Mouse (Mus musculus) layer of hippocampus, adult 18-20 months (tissue): ENCODE measurements around the gene Shroom4. TPM values are rescaled to one million over a fixed set of nuclear protein-coding genes. Genes with fewer than 3 reads are reported as not detected.

Experiments used
- DNase-seq, 2 experiments: peaks; one replicate each; pipeline ENCODE4 v3.0.0; 2022; ENCODE audit warnings: low spot score in 2 of 2
- total RNA-seq, 2 experiments: library from RNA; stranded (reverse); gene quantifications; 2 replicates each; pipeline ENCODE4 v1.2.3; 2021

Shroom4 gene
- total RNA-seq, 2 experiments from 2014 or later: 4.5 to 4.8 TPM

DNA sequence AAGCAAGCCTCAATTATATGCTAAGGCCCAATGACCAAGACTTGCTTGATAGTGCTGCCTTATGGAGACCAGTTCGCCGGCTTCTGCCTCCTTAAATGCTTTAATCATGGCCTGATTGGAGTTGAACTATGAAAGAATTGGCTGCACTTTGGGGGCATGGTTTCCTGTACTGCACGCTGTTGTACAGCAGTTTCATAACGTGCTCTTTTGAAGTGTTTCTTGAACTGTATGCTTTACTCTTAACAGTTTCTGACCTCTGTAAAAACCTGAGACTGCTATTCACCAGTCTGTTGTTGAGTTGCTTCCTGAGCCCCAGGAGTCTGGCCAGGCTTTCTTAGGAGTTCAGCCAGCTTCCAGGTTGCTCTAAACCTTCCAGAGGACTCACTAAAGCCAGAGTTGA, 90.8 kb downstream of the Shroom4 start:
- no peak for DNase-seq

DNA sequence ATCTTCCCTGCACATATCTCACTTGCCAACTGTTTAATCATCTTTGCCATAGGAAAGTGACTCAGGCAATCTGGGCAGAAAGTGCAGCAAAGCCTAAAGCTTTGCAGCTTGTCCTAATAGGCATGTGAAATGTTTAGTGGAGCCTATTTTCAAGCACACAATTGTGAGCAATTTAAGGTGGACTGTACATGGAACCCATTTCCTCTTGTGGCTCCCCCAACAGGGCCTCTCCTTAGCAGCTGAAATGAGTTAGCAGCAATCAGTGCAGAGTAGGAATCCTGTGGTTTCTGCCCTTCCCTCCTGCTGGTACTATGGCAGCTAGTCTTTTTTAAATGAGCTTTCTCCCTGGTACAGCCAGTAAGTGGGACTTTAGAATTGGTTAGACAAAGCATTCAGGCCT, 95.8 kb downstream of the Shroom4 start:
- no peak for DNase-seq

DNA sequence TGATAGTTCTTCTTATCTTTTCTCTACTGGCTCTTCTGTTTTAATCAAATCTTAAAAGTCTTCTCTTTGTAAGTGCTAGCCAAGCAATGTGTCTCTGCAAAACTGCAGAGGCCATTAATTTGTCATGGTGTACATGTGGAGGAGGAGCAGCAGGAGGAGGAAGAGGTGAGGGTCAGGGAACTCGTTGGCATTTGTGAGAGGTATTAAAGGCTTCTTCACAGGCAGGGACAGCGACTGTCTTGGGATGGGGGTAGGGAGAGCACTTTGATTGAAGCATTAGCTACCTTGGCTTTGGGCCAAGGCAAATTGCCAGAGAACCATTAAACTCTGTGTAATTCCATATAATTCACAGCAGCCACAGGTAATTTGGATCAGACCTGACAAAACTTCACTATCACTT, 96.7 kb downstream of the Shroom4 start:
- DNase-seq: no peak

DNA sequence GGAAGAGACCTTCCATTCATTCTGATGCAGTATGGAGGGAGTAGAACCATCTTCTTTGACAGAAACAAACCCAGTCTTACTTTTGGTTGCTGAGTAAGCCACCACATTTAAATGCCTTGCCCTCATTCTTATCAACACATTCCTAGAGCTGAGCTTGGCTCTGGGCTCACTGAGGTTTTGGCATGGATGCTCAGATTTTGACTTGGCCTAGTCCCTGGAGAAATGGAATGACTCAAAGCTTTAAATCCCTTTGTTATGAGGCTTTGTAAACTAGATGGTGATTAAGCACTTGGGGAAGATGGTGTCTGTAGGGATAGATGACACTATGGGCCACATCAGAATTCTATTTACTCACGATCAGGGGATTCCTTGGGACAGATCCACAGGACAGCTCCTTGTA, 102.2 kb downstream of the Shroom4 start:
- no peak for DNase-seq

DNA sequence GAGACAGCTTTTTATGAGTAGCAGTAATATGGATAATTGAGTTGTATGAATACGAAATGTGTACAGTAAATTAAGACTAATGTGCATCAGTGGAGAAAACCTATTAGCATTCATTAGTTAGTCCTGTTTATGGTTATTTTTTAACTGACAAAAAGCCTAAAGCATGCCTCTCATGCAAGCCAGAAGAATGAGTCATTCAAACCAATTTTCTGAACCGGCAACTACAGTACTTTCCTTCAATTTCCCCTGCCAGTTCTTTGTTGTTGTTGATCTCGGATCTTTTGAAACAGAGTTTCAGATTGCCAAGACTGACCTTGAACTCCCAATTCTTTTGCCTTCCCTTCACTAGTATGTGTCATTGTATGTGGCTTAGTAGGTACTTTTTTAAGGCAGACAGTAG, 117.6 kb downstream of the Shroom4 start:
- no peak for DNase-seq

DNA sequence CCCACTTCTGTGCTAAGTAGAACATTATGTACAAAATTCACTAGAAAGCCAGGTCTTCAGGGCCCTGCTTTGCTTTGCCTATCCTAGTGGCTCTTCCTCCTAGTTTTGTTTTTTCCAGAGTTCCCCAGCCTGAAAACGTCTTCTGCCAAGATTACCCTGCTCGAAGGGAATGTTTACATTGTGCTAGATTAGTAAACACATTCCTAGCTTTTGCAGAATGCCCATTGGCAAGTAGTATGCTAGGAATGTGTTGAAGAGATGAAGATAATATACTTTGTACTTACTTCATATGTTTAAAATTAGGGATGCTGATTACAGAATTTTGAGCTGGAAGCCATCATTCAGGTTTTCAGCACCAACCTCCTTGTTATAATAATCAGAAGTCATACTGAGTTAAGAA, 118.8 kb downstream of the Shroom4 start:
- DNase-seq: no peak

DNA sequence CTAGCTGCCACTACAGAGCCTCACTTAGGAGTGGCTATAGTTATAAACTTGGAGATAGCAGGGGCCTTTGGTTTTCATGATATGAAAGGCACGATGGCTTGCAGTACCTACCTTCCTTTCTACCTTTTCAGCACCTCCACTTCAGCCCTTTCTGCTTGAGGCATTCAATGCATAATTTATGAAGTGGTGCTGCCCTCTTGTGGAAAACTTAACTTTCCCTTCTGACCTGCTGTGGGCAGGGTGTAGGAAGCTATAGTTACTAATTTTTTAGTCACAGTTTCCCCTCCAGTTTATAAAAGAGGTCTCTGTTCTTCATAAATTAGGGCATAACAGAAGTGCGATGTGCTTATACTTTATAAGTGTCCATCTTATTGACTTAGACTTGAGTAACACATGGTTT, 123.3 kb downstream of the Shroom4 start:
- peak in 1 of 2 experiments; percentile 2 for DNase-seq

DNA sequence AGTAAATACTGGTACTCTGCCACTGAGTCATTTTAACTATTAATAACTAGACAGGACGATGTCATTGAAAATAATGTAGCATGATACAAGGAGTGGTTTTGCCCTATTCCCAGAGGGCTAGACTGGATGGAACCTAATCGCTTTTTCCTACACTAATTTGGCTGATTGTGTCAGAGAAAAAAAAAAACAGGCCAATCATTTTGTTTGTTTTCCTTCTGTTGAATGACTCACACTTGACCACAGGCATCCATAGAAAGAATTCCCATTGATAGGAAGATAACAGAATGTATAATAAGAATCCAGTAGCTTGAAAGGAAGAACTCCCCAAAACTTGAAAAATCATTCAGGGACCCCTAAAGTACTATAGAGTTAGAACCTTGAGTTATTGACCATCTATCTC, 137.0 kb downstream of the Shroom4 start:
- DNase-seq: no peak

DNA sequence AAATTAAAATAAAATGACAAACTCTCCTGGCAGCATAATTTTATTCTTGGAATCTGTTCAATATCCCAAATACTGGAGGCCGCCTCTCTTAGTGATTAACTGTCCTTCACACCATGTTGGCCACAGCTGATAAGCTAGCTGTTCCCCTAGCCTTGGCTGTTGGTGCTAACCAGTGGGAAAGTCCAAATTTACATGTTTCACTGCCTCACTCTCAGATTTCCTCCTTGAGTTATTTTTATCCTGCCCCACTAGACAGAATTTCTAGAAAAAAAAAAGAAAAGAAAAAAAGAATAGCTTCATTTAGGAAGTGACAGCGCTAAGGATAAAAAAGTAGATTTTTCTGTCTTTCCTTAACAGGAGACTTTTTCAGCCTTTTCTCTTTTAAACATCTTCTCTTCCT, 138.0 kb downstream of the Shroom4 start:
- DNase-seq: no peak

DNA sequence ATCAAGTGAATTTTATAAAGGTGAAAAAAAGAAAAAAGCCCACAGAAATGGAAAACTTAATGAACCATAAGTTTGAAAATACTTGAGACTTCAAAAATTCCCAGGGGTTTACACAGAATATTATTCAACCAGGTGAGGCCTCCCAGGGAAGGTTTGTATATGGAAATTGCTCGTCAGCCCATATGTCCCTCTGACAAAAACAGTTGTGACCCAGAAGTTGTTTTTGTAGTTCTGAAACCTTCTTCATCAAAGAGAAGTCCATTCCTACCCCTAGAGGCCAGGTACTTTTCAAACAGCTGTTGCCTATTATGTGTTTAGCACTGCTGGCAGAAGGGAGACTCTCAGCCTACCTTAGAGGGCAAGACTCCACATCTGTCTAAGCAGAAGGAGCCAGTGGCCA, 165.4 kb downstream of the Shroom4 start:
- DNase-seq: no peak

DNA sequence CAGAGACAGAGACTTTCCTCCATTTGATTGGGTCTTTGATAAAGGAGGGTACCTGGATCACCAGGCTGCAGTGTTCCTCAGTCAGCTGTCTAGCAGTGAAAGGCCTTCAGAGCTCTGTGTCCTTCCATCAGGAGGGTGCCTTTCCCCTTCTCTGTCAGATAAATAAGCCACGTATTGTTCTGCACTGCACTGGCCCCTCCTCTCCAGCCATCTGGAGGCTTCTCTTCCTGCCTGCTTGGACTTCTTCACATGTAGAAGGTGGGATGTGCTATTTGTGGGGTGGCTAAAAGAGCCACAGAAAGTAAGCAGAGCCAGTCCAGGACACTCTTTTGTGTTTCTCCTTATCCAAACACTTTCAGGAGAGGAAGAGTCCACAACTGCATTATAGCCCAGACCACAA, 174.9 kb downstream of the Shroom4 start:
- DNase-seq: no peak

DNA sequence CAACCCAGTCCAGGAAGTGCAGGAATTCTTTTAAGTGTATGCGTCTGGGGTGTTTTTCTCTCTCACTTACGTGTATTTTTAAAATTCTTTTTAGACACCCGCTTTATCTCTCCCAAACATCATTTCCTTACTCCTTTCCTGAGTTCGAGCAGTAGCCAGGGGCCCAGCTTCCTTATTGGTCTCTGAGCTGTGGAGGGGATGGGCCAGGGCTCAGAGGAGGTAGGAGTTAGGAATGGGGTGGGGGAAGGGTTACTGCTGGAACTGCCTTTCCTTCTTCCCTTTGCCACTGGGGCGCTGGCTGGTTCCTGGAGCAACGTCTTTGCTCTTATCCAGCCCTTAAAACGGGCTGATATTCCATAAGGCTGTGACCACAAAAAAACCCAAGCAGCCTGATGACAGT, 177.3 kb downstream of the Shroom4 start:
- no peak for DNase-seq

DNA sequence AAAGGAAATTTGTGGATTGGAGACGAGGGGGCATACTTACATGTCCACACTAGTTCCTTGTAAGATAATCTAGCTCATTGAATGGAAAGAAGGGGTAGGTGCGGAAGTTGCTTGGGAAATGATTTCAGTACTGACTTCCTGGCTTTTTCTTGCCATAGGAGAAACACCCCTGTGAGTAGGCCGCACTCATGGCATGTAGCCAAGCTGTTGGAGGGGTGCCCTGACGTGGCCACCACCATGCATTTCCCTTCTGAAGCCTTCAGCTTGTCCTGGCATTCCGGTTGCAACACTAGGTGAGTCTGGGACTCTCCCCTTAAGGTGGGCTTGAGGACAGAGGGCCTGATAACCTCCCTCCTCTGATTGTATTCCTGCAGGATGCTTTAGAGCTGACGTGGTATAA, 181.0 kb downstream of the Shroom4 start:
- DNase-seq: no peak

DNA sequence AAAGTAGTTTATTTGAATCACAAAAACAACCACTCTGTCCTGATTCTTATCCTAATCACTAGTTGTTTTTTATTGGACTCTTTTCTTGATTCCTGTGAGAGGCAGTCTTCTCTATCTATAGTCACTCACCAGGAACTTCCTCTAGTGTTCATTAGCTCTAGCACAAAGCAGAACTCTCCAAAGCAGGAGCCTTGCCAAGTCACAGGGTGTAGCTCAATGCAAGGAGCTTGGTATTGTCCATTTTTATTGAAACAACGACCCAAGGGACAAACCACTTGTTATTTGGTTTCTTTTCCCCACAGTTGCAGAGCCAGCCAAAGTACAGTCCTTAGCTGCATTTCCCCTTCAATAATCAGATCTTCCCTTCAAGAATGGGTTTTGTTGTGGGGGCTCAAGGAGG, 181.5 kb downstream of the Shroom4 start:
- no peak for DNase-seq

DNA sequence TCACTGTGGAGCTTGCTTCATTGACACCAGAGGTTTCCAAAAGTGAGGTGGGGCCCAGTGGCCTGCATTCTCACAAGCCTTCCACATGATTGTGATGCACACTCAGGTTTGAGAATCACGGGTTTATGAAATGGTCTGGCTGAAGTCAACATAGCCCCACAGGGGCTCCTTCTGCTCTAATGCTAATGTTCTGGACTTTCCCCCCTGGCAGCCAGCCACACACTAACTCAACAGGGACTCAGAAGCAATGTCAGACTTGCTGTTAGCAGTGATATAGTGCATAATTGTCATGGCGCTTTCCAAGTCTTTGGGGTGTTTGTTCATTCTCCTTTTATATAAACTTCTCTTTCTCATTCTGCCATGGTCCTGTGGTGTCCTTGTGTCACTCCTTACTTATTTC, 183.0 kb downstream of the Shroom4 start:
- DNase-seq: no peak

DNA sequence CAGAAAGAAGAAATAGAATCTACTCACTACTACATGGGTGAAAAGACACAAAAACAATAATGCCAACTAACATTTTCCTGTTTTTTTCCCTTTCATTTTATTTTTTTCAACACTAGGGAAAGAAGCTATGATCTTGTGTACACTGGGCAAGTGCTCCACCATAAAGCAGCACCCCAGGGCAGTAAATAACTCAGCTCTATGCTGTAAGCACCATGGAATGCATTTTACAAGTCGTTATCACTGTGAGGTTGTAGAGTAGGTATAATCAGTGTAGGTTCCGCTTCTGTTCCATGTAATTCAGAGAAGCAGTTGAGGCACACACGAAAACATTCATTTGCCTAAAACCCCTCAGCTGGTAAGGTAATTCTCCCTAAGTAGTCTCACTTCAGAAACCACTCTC, 194.5 kb downstream of the Shroom4 start:
- no peak for DNase-seq

DNA sequence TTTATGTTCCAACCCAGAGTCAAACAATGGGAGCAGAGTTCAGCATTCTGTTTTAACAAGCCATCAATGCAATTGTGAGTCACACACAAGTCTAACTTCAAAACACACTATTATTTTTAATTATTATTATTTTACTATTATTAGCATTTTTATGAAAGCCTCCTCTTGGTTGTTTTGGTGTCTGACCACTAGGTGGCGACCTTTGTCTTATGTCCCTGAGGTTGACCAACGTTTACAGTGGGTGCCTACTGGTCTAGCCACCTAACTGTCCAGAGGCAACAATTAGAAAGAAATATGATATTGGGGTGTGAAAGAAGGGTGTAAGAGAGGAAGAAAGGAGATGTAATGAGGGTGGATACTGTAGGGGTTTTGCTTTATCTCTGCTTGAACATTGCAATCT, 254.4 kb downstream of the Shroom4 start:
- DNase-seq: peak in 1 of 2 experiments; percentile 7

DNA sequence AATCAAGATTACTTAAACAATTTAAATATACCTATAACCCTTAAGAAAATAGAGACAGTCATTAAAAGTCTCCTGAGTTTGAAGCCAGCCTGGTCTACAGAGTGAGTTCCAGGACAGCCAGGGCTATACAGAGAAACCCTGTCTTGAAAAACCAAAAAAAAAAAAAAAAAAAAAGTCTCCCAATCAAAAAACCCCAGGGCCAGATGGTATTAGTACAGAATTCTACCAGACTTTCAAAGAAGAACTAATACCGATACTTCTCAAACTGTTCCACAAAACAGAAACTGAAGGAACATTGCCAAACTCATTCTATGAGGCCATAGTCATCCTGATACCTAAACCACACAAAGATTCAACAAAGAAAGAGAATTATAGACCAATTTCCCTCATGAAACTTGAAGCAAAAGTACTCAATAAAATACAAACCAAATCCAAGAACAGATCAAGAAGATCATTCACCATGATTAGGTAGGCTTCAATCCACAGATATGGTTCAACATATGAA, 259.2 kb downstream of the Shroom4 start:
- no peak for DNase-seq

Other genes with a start within 250 kb of the Shroom4 start
- 10 to 100 TPM; 27.7 to 32.0 TPM for gene Nudt10, start 226.8 kb upstream of the Shroom4 start, total RNA-seq
- gene Bmp15, start 79.1 kb upstream of the Shroom4 start, total RNA-seq: under 1 TPM; 0.12 to 0.20 TPM